Mouse (Mus musculus) ES-Bruce4 (cell line): ENCODE measurements around the gene Kctd2. TPM values are rescaled to one million over a fixed set of nuclear protein-coding genes. Genes with fewer than 3 reads are reported as not detected.
A peak's percentile ranks its signal among the peaks of the same experiment; 100 is the strongest.
"Not testable (repeated sequence)": the region's sequence is repeated elsewhere in the genome, so short reads cannot be mapped to it uniquely, and the experiment has no call there.

Experiments used
- H3K27ac ChIP-seq: 2 replicates; pipeline ENCODE4 v1.5.1; 2012; ENCODE audit warnings: low read length, inconsistent platforms; ENCODE audit not compliant: insufficient read depth
- H3K27me3 ChIP-seq: 2 replicates; pipeline ENCODE4 v1.6.1; 2012; ENCODE audit warnings: mild to moderate bottlenecking, low read length, inconsistent platforms; ENCODE audit not compliant: control insufficient read depth, poor library complexity, insufficient read depth, severe bottlenecking
- H3K36me3 ChIP-seq: 2 replicates; pipeline ENCODE4 v1.6.1; 2012; ENCODE audit warnings: inconsistent platforms, mild to moderate bottlenecking, low read length, moderate library complexity; ENCODE audit not compliant: control insufficient read depth, poor library complexity, insufficient read depth, severe bottlenecking
- H3K4me1 ChIP-seq: one replicate; pipeline ENCODE4 v1.8.1; 2011; ENCODE audit warnings: low read length; ENCODE audit not compliant: control insufficient read depth, insufficient read depth
- H3K4me3 ChIP-seq: 2 replicates; pipeline ENCODE4 v1.5.1; 2011; ENCODE audit warnings: low read depth, mild to moderate bottlenecking, low read length
- H3K9ac ChIP-seq: 2 replicates; pipeline ENCODE4 v1.6.1; 2012; ENCODE audit warnings: low read depth, mild to moderate bottlenecking, inconsistent platforms; ENCODE audit not compliant: poor library complexity, severe bottlenecking
- H3K9me3 ChIP-seq: replicated peaks from 2 replicates; pipeline ENCODE4 v1.6.1; 2012; ENCODE audit warnings: mild to moderate bottlenecking, low read length, inconsistent platforms; ENCODE audit not compliant: control insufficient read depth, poor library complexity, insufficient read depth, severe bottlenecking
- CTCF ChIP-seq: IDR thresholded peaks from one replicate; pipeline ENCODE4 v1.8.1; 2011; ENCODE audit warnings: low read depth, low read length
- EP300 ChIP-seq: IDR thresholded peaks from 2 replicates; pipeline ENCODE4 v1.6.1; 2011; ENCODE audit warnings: low read depth, low read length; ENCODE audit not compliant: insufficient read depth
- POLR2A ChIP-seq: IDR thresholded peaks from one replicate; pipeline ENCODE4 v1.8.1; 2011; ENCODE audit warnings: low read length; ENCODE audit not compliant: insufficient read depth
- polyA plus RNA-seq: library from polyadenylated mRNA; stranded (reverse); fragments of >200 nt; gene quantifications from 2 replicates; pipeline ENCODE4 v1.2.4, GENCODE M21; 2011; ENCODE audit warnings: low read depth; ENCODE audit not compliant: missing spikeins, insufficient read depth, insufficient read length

Kctd2 gene
- polyA plus RNA-seq, 1 experiment, result 26.4 TPM

- peak overlapping the region; percentile 76 for H3K9ac ChIP-seq
- H3K9me3 ChIP-seq, result no peaks in the 10 kb centered on the region
- no peak overlapping the region for H3K27ac ChIP-seq
- H3K36me3 ChIP-seq, result no peaks in the 10 kb centered on the region
- no peaks in the 10 kb centered on the region for H3K27me3 ChIP-seq
- H3K4me3 ChIP-seq, result peak overlapping the region; percentile 88
- peaks cover 3% of the 10 kb centered on the region for H3K4me1 ChIP-seq
- no peak for TF ChIP-seq CTCF
- TF ChIP-seq POLR2A, result no peak
Measured at GRCm38 (mm10) chr11:115475758-115476237, 55.9 kb downstream of the Kctd2 start.

GRCm38 (mm10) chr11:115476630-115477029 is 56.7 kb downstream of the Kctd2 start:
- H3K27me3 ChIP-seq, H3K4me3 ChIP-seq: not testable (repeated sequence)

GRCm38 (mm10) chr11:115477388-115477787 is 57.5 kb downstream of the Kctd2 start:
- not testable (repeated sequence) for H3K27ac ChIP-seq, H3K27me3 ChIP-seq, H3K9me3 ChIP-seq, H3K4me3 ChIP-seq, H3K4me1 ChIP-seq, H3K36me3 ChIP-seq, H3K9ac ChIP-seq

More at GRCm38 (mm10) chr11:115476630-115477029, 56.7 kb downstream of the Kctd2 start:
- H3K9ac ChIP-seq, H3K4me1 ChIP-seq, H3K27ac ChIP-seq, H3K36me3 ChIP-seq, H3K9me3 ChIP-seq: not testable (repeated sequence)

- H3K4me1 ChIP-seq, result no peaks in the 10 kb centered on the region
- H3K27ac ChIP-seq, result no peak overlapping the region
- no peaks in the 10 kb centered on the region for H3K9me3 ChIP-seq
- no peak overlapping the region for H3K4me3 ChIP-seq
- H3K9ac ChIP-seq, result no peak overlapping the region
- no peaks in the 10 kb centered on the region for H3K36me3 ChIP-seq
- no peaks in the 10 kb centered on the region for H3K27me3 ChIP-seq
- TF ChIP-seq CTCF (no peak), EP300 (no peak), POLR2A (no peak)
Measured at GRCm38 (mm10) chr11:115478296-115478938, 58.5 kb downstream of the Kctd2 start.

Other genes starting within 250 kb of the Kctd2 start
- 4.8 and 8.0 TPM in 2 replicates for gene Tmem104, start 232.6 kb upstream of the Kctd2 start, polyA plus RNA-seq
- 13.1 and 16.2 TPM in 2 replicates for gene Nat9, start 232.3 kb upstream of the Kctd2 start, polyA plus RNA-seq
- gene Grin2c, start 152.9 kb upstream of the Kctd2 start, polyA plus RNA-seq, result 0.13 TPM in 1 of 2 replicates, not detected in the other
- 11.6 and 12.8 TPM in 2 replicates for gene Fdxr, start 143.1 kb upstream of the Kctd2 start, polyA plus RNA-seq
- gene Fads6, start 122.5 kb upstream of the Kctd2 start, polyA plus RNA-seq, result 6.7 and 7.1 TPM in 2 replicates
- gene Otop2, start 113.0 kb upstream of the Kctd2 start, polyA plus RNA-seq, result not detected in 2 replicates
- 0.24 and 0.33 TPM in 2 replicates for gene Ush1g, start 98.1 kb upstream of the Kctd2 start, polyA plus RNA-seq
- gene Otop3, start 85.4 kb upstream of the Kctd2 start, polyA plus RNA-seq, result not detected in 2 replicates
- 2.5 and 3.2 TPM in 2 replicates for gene Hid1, start 52.4 kb upstream of the Kctd2 start, polyA plus RNA-seq
- 12.3 and 14.1 TPM in 2 replicates for gene Cdr2l, start 38.2 kb upstream of the Kctd2 start, polyA plus RNA-seq
- gene Mrpl58, start 16.4 kb upstream of the Kctd2 start, polyA plus RNA-seq, result 50.9 and 60.6 TPM in 2 replicates
- gene Atp5h, start 166 bp upstream of the Kctd2 start, polyA plus RNA-seq, result 340 and 358 TPM in 2 replicates
- not detected in 2 replicates for gene Trim80, start 20.4 kb downstream of the Kctd2 start, polyA plus RNA-seq
- gene Slc16a5, start 42.3 kb downstream of the Kctd2 start, polyA plus RNA-seq, result not detected in 2 replicates
- gene Armc7, start 55.5 kb downstream of the Kctd2 start, polyA plus RNA-seq, result 3.0 and 3.6 TPM in 2 replicates
- gene Nt5c, start 71.7 kb downstream of the Kctd2 start, polyA plus RNA-seq, result 42.7 and 43.2 TPM in 2 replicates
- 163 and 173 TPM in 2 replicates for gene Jpt1, start 94.3 kb downstream of the Kctd2 start, polyA plus RNA-seq
- gene Sumo2, start 116.1 kb downstream of the Kctd2 start, polyA plus RNA-seq, result 1,012 and 1,017 TPM in 2 replicates
- 99.9 and 103 TPM in 2 replicates for gene Nup85, start 144.3 kb downstream of the Kctd2 start, polyA plus RNA-seq
- 29.3 and 35.5 TPM in 2 replicates for gene Mrps7, start 183.8 kb downstream of the Kctd2 start, polyA plus RNA-seq
- 69.3 and 79.4 TPM in 2 replicates for gene Gga3, start 183.9 kb downstream of the Kctd2 start, polyA plus RNA-seq
- 50.4 and 55.0 TPM in 2 replicates for gene Mif4gd, start 192.8 kb downstream of the Kctd2 start, polyA plus RNA-seq
- gene Slc25a19, start 208.2 kb downstream of the Kctd2 start, polyA plus RNA-seq, result 34.7 and 35.8 TPM in 2 replicates